Mouse (Mus musculus): ENCODE measurements around the gene Gm45902. TPM values are rescaled to one million over a fixed set of nuclear protein-coding genes. Genes with fewer than 3 reads are reported as not detected.
A peak's percentile ranks its signal among the peaks of the same experiment; 100 is the strongest.

Gm45902 gene
- 11.3 and 16.1 TPM in 2 replicates for total RNA-seq (2017)

DNA sequence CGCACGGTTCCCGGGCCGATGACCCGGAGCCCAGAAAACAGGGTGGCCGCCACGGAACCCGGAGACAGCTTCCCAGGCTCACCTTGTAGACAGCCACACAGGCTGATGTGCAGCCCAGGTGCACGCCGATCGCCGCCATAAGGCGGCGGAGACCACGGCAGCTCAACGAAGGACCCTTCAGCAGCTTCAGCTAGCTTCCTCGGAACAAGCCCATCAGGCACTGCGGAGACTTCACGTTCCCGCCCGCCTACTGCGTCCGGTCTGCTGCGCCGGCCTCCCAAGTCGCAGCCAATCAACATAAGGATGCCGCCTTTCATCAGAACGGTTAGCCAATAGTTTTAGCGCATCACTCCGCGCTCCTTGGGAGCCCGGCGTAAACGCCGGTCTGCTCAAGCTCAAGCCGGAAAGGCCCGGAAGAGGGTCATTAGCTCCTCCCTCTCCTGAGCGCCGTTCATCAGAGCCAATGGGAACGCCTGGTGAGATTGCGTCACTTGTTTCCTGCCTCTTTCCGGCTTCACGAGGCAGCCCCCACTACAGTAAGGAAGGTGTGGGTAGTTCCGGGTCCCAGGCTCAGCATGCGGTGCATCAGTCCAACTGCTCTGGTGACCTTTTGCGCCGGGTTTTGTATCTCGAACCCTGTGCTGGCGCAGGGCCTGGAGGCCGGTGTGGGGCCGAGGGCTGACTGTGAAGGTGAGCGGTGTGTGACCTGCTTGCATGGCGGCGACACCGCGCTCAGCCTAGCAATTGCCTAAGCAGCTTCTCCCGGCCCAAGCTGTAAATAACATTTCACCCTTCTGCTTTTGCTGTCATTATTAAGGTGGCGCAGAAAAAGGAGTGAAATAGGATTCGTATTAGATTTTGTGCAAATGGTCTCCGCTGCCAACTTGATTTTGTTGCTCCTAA lies at the start of gene Gm45902, which contains the start of the genes Hspa14 and Cdnf:
Gene Gm45902, minus strand, starts transcription at position 239 of the 903 bp plus-strand sequence.
Gene Hspa14, minus strand, starts transcription at position 263 of the 903 bp plus-strand sequence.
Gene Cdnf, plus strand, starts transcription at position 479 of the 903 bp plus-strand sequence.
- ATAC-seq (ENCODE audit: extremely low read depth, insufficient number of reproducible peaks, low FRiP score, poor library complexity, severe bottlenecking): peak; percentile 94

DNA sequence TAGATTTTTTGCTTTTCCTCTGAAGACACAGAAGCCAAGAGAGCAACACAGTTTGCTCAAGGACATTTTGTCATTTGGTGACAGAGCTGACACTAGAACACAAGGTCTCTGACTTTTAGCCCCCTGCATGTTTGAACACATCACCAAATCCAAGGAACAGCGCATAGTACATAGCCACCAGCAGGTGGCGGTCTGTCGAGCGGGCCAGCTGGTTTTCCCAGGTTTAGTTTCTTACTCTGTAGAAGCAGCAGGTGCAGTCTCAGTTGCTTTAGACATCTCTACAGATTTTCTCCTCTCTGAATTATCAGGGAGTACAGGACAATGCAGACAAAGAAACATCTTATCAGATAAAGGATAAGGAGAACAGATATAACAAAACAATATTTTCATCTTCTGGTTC lies 34.0 kb upstream of the Gm45902 start:
- ATAC-seq (ENCODE audit: extremely low read depth, insufficient number of reproducible peaks, low FRiP score, poor library complexity, severe bottlenecking): peak; percentile 78; the same call in 1 of the 2 replicates

DNA sequence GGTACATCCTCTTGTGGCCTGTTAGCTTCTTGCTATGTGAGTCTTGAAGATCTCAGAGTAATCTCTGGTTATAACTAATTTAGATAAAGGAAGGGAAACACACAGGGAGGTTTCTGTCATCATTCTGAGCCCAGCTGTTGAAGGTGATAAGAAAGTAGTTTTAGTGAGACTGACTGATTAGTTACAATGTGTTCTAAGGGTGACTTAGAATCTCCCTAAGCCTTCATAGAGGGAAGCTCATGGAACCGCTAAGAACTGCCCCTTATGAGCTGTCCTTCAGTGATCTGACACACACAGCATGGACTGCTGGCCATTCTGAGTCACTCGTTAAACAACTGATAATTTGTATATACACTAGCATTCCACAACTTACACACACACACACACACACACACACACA lies 33.5 kb upstream of the Gm45902 start:
- ATAC-seq (ENCODE audit: extremely low read depth, insufficient number of reproducible peaks, low FRiP score, poor library complexity, severe bottlenecking): no peak

DNA sequence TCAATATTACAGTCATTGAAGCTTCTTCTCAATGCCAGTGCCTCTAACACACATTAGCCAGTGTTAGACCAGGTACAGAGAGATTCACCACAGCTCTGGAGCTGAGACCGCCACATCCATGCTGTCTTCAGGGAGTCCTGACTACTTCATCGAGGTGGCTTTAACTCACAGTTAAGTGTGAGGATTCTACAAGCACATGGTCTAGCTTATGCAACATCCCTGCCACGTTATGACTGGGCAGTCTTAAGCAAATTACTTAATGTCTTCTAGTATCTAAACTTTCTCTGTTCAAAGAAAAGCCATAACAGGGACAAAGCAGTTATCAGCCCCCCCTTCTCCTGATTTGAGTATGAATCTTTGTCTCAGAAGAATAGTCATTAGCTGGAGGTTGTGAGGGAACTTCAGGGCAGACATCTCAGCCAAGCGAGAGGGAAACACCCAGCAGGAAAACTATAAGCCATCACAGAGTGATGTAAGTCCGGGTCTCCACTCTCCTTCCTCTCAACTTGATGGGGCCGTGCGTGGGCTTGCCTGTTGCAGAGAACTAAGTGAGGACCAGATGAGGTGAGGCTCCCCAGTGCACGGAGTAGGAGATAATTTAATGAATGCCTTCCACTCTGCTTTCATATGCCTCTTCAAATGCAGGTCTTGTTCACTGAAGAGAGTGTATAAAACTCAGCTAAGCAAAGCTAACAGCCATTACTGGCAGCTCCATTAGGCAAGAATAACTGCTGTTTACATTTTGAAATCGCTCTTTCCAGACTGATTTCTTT lies 28.9 kb upstream of the Gm45902 start:
- ATAC-seq (ENCODE audit: extremely low read depth, insufficient number of reproducible peaks, low FRiP score, poor library complexity, severe bottlenecking): no peak

DNA sequence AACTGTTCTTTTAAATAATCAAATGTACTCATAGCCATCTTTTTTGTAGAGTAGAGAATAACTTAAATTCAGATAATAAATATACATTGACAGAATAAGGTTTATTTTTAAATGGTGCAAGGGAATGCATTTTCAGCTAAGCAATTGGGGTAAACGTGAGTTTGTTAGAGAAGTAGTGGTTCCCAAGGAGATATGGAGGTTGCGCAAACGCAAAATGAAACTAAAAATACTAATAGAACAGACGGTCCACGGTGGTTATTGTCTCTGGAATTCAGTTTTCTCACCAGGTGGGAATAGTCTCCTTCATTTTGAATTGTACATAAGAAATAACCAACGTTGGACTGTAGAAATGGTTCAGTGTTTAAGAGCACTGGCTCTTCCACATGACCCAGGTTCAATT lies 13.7 kb upstream of the Gm45902 start:
- no peak for ATAC-seq (ENCODE audit: extremely low read depth, insufficient number of reproducible peaks, low FRiP score, poor library complexity, severe bottlenecking)

DNA sequence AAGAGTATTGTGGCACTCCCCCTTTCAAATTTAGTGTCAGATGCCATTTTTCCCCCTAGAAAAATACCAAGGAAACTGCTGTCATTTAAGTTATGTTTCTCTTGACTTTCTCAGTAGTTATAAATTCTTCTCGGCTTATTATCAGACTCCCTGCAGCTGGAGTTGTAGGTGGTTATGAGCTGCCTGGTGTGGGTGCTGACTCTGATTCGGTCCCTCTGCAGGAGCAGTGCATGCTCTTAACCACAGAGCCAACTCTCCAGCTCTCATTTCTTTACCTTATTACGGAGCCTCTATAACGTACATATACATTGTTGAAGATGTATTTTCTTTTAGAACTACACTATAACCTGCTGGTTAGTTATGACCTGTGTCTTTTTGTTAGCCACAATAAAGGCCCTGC lies 10.0 kb upstream of the Gm45902 start:
- no peak for ATAC-seq (ENCODE audit: extremely low read depth, insufficient number of reproducible peaks, low FRiP score, poor library complexity, severe bottlenecking)

DNA sequence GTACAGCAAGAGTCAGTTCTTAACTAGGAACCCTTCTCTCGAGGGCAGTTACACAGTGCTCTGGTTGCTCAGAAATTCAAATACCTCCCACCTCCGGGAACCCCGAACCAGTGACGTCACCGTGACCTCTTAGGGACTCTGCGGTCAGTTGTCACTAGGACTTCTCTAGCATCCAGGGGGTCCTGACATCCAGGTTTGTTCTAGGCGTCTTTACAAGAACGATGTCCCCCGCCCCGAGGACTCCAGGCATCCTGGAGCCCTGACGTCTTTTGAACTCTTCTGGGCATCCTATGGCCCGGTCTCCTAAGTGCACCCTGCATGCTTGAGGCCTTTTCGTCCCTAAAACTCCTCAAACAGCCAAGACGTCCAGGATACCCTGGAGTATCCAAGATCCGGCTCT lies 514 bp downstream of the Gm45902 start:
- ATAC-seq (ENCODE audit: extremely low read depth, insufficient number of reproducible peaks, low FRiP score, poor library complexity, severe bottlenecking): no peak

DNA sequence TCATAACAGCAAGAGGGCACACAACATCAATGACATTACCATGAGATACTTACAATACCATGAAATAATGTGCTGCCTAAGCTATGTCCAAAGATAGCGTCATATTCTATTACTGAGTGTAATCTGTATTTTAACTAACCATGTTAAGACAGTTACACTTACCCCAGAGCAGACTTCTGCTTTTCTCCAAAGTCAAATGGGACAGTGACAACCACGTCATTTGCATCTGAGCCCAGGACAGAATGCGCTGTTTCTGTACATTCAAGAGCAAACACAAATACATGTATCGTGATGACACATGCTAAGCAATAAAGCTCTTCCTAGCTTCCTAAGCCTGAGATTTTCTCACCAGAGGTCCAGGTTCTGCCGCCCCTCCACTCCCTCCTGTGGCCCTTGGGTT lies 11.7 kb downstream of the Gm45902 start:
- peak; percentile 67 for ATAC-seq (ENCODE audit: extremely low read depth, insufficient number of reproducible peaks, low FRiP score, poor library complexity, severe bottlenecking)

DNA sequence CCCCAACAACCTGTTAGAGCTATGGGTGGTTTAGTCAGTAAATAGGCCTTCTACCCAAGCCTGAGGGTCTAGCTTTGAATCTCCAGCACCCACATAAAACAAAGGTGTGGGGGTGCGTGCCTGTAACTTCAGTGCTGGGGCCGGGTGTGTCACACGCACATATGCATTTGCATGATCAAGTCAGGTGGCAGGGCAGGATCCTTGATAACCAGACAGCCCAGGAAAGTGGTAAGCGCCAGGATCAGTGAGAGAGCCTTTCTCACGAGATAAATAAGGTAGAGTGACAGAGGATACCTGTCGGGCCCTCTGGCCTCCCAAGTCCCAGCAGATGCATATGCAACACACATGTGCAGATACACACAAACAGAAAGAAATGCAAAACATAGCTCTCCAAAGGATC lies 13.0 kb downstream of the Gm45902 start:
- no peak for ATAC-seq (ENCODE audit: extremely low read depth, insufficient number of reproducible peaks, low FRiP score, poor library complexity, severe bottlenecking)

DNA sequence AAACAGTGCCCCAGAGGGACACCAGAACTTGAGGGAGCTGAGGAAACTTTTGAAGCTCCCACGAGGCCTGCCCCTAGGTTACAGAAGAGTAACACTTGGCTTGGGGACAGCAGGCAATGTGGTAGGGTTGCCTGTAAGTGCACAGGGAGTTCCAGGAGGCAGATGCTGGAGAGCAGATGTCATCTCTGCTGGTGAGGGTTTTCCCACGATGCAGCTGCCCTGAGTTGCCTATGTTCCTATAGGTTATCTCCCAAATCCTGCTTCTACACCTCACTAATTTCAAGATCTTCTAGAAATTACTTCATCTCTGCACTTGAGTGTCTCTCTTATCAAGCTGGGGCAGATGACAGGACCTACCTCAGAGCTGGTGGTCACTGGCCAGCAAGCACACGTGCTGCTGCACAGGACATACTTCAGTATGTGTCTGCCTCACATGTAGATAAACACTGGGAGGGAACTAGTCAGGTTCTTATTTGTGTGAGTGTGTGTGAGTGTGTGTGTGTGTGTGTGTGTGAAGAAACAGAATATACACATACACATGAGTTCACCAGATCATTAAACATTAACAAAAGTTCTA lies 18.7 kb downstream of the Gm45902 start:
- no peak for ATAC-seq (ENCODE audit: extremely low read depth, insufficient number of reproducible peaks, low FRiP score, poor library complexity, severe bottlenecking)

DNA sequence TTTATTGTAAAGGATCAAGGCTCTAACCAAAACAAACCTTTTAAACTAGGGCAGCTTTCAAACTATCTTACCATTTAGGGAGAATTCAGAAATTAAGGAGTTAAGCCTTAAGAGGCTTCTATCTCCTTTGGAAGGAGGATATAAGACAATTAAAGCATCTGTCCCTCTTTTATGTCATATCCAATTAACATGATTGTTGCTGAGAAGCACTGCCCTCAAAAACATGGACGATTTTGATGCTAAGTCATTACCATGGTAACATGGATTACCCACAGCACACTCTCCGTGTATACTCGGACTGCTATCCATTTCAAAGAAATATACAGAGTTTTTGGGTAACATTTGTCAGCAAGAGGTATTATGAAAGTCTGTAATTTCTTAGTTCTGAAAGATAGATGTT lies 22.8 kb downstream of the Gm45902 start:
- ATAC-seq (ENCODE audit: extremely low read depth, insufficient number of reproducible peaks, low FRiP score, poor library complexity, severe bottlenecking): no peak

DNA sequence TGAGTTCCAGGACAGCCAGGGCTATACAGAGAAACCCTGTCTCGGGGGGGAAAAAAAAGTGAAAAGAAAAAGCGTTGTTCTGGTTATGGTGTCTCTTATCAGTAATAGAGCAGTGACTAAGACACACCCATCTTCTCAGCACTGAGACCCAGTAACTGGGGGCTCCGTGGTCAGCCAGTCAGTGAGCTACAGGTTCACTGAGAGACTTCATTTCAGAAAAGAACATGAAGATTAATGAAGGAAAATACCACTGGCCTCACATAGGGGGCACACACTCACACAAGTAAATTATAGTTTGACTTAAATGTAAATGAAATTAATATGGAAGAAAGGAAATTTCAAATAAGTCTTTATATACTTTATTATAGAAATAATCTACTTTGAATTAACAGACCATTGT lies 32.4 kb downstream of the Gm45902 start:
- no peak for ATAC-seq (ENCODE audit: extremely low read depth, insufficient number of reproducible peaks, low FRiP score, poor library complexity, severe bottlenecking)

DNA sequence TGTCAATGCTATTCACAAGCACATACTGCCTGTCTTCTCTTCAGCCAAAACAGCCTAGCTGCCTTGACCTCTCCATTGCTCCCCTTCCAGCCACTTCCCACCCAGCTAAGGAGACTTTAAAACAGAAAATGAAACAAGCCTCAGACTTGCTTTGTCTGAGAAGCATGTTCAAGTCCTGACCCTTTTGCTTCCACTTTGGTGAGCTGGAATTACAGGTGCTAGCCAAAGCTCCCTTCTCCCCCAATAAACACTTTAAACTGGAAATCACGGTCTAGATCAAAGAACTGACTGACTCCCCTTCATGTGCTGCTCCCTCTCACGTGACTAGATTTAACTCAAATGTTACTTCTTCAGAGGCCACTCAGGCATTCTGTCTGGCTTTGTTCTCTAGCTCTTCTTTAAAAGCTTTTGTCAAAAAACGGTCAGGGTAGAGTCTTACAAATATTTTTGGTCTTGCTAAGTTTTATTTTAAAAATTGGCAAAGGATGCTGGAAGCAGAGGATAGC lies 36.8 kb downstream of the Gm45902 start:
- ATAC-seq (ENCODE audit: extremely low read depth, insufficient number of reproducible peaks, low FRiP score, poor library complexity, severe bottlenecking): no peak

DNA sequence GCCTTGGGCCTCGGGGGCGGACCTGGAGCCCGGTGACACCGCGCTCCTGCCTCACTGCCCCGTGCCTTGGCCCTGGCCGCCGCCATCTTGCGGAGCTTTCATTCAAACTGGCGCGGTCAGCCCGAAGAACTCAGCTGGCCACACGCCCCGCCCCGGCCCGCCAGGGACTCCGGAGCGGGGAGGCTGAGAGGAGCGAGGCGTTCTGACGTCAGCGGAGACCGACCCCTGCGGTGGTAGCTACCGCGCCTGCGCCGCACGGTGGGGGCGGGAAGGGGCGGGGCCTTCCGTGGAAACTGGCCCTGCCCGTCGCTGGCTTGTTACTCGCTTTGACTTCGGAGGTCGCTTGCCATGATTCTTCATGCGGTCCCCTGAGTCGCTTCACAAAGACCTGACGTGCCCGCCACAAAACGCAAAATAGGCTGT lies 37.7 kb downstream of the Gm45902 start, which contains the start of gene Suv39h2:
Gene Suv39h2, minus strand, starts transcription at position 171 of the 423 bp plus-strand sequence.
- ATAC-seq (ENCODE audit: extremely low read depth, insufficient number of reproducible peaks, low FRiP score, poor library complexity, severe bottlenecking): peak; percentile 92

DNA sequence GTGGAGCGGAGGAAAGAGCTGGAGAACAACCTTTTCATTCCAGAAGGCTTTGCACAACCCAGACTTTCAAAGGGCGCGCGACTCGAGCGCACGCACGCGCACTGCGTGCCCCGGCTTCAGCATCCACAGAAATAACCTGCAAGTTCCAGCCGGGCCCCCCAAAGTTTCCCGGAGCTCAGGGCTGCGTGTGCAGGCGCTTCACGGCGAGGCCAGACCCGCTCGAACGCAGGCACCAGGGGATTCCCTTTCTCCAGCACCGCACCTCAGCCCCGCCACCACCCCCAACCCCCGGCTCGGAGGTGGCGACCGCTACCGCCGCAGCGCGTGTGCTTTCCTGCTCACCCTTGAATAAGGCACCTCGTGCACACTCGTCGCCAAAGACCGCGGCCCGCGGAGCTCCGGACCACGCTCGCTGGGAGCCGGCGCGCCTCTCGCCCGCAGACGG lies 38.2 kb downstream of the Gm45902 start:
- ATAC-seq (ENCODE audit: extremely low read depth, insufficient number of reproducible peaks, low FRiP score, poor library complexity, severe bottlenecking): no peak

DNA sequence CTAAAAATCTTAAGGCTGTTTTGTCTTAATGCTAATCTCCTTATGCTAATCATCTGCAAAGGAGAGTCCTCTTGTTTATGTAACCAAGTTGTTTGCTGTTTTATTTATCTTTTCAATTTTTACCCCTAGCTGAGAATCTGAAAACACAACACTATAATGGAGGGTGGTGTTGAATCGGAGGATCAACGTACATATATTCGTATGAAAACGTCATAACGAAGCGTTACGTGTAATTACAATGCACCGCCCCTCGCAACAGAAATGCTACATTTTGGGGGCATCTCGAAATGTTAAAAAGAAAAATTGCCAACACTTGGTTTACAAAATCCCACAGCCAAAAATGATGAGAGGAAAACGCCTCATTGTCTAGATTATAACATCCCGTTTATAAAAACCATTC lies 38.7 kb downstream of the Gm45902 start:
- ATAC-seq (ENCODE audit: extremely low read depth, insufficient number of reproducible peaks, low FRiP score, poor library complexity, severe bottlenecking): no peak

DNA sequence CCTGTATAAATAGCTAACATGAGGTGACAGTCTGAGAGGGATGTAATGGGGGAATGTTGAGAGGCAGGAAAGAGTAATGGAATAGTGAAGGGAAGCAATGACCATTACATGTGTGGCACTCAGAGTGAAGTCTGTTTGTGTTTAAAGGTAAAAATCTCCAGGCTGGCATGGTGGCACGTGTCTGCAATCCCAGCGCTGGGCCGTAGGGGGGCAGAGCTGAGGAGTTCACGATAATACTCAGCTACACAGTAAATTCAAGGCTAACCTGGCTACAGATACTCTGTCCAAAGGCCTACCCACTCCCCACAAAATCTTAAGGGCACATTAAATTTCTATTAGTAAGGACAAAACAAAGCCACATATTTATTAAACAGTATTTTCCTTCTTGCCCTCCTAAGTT lies 56.0 kb downstream of the Gm45902 start:
- ATAC-seq (ENCODE audit: extremely low read depth, insufficient number of reproducible peaks, low FRiP score, poor library complexity, severe bottlenecking): no peak

Data from neutrophil, adult 5-6 weeks (primary cell).